Mouse (Mus musculus) ovary, adult 2 months (tissue): ENCODE data around the gene Ifi208. TPM values are rescaled to one million over a fixed set of nuclear protein-coding genes. Genes with fewer than 3 reads are reported as not detected.

Experiments used
- polyA plus RNA-seq: library from polyadenylated mRNA; depleted of rRNA; stranded (reverse); fragments of >200 nt; gene quantifications from 2 replicates; pipeline ENCODE4 v1.2.3, GENCODE M21; 2012; rRNA removed

Ifi208 gene
- polyA plus RNA-seq, result 0.32 and 1.1 TPM in 2 replicates

GRCm38 (mm10) chr1:173673458-173674097, at the start of gene Ifi208:
Ifi208 (plus strand) TSS chr1:173673675.

GRCm38 (mm10) chr1:173630622-173631021, 42.9 kb upstream of the Ifi208 start, which contains the start of gene Ifi209:
Ifi209 (plus strand) TSS chr1:173630917.

DNA sequence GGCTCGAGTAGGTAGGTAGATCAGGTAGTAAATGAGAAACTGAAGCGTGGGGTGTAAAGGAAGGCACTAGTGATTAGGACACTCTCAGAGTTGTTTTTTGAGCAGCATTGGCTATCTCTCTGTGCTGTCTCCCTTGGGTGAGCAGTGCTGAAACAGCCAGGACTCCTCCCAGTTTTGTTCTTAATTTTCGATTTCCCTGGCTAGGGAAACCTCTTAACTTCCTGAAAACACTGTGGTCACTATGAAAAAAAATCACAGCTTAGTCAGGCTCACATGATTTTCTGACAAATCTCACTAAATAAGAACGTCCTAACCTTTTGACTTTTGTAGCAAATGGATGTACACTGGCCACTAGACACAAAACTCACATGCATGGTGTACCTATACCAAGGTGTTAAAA, 68.2 kb downstream of the Ifi208 start, which contains the start of gene Ifi207:
TSS of gene Ifi207 (minus strand) at position 92 of the 400 bp plus-strand sequence.

Other genes starting within 250 kb of the Ifi208 start
- gene Ifi206, start 182.6 kb upstream of the Ifi208 start, polyA plus RNA-seq, result 0.69 and 0.85 TPM in 2 replicates
- 0.05 TPM in 1 of 2 replicates, not detected in the other for gene Ifi214, start 137.7 kb upstream of the Ifi208 start, polyA plus RNA-seq
- gene Ifi213, start 74.4 kb upstream of the Ifi208 start, polyA plus RNA-seq, result 1.2 TPM in 2 replicates
- 0.05 TPM in 2 replicates for gene Ifi209, start 42.8 kb upstream of the Ifi208 start, polyA plus RNA-seq
- gene Ifi207, start 68.1 kb downstream of the Ifi208 start, polyA plus RNA-seq, result 2.6 and 6.3 TPM in 2 replicates
- 0.60 and 1.1 TPM in 2 replicates for gene Ifi204, start 93.3 kb downstream of the Ifi208 start, polyA plus RNA-seq
- gene Ifi211, start 239.4 kb downstream of the Ifi208 start, polyA plus RNA-seq, result 0.70 and 0.98 TPM in 2 replicates